Comparison of ENCODE assay signal across 8 mouse cellular contexts in the genomic region with DNA sequence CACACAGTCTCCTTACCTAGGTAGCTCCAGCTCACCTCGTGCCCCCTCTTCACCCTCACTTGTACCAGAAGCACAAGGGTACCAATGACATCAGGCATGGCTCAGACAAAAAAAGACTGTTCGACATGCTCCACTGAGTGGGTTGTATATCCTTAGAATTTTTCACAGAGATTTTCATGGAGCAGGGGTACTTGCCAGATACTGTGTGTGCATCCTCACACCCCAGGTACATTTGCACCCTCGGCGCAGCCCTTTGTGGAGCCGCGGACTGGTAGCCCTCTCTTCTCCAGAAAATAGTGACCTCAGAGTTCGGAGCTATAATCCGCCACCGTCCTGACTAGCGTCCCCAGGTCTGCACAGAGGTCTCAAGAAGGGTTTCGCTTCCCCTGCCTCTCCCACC. TPM values are rescaled to one million over a fixed set of nuclear protein-coding genes. Genes with fewer than 3 reads are reported as not detected.
DNase-seq lines count a peak whose midpoint lies in the region; ATAC-seq lines count a peak whose summit lies in the region.

No protein-coding gene starts in this region.

- no peaks in the 10 kb centered on the region for H3K36me3 ChIP-seq in heart, embryonic 16.5 days (ENCODE audit: control insufficient read depth, insufficient read depth)
- H3K36me3 ChIP-seq in embryonic facial prominence, embryonic 10.5 days (replicated peaks) = no peaks in the 10 kb centered on the region
- no peaks in the 10 kb centered on the region for H3K36me3 ChIP-seq in hindbrain, embryonic 15.5 days
- H3K36me3 ChIP-seq in midbrain, embryonic 16.5 days (ENCODE audit: control insufficient read depth, insufficient read depth, low read length) = no peaks in the 10 kb centered on the region

- H3K9me3 ChIP-seq in heart, embryonic 16.5 days (replicated peaks; ENCODE audit: control insufficient read depth, low read length) = no peaks in the 10 kb centered on the region
- H3K9me3 ChIP-seq in embryonic facial prominence, embryonic 10.5 days = no peaks in the 10 kb centered on the region
- H3K9me3 ChIP-seq in hindbrain, embryonic 15.5 days = no peaks in the 10 kb centered on the region
- no peaks in the 10 kb centered on the region for H3K9me3 ChIP-seq in midbrain, embryonic 16.5 days (replicated peaks; ENCODE audit: control insufficient read depth, low read length, poor library complexity, severe bottlenecking)

- no peak overlapping the region for H3K9ac ChIP-seq in heart, embryonic 16.5 days (ENCODE audit: low read length)
- peak overlapping the region; percentile 78 for H3K9ac ChIP-seq in hindbrain, embryonic 15.5 days
- peak overlapping the region; percentile 100 for H3K9ac ChIP-seq in midbrain, embryonic 16.5 days (ENCODE audit: low read depth, low read length)

- 14% methylated on average over 11 of the region's 11 CpGs for WGBS in heart, embryonic 16.5 days
- WGBS in embryonic facial prominence, embryonic 10.5 days = 6% methylated on average over 11 of the region's 11 CpGs
- 3% methylated on average over 11 of the region's 11 CpGs for WGBS in hindbrain, embryonic 15.5 days
- WGBS in midbrain, embryonic 16.5 days = 2% methylated on average over 11 of the region's 11 CpGs

- H3K4me2 ChIP-seq in heart, embryonic 16.5 days (ENCODE audit: low read depth, low read length) = peak overlapping the region; percentile 52
- peak overlapping the region; percentile 88 for H3K4me2 ChIP-seq in hindbrain, embryonic 15.5 days
- H3K4me2 ChIP-seq in midbrain, embryonic 16.5 days (ENCODE audit: low read length) = peak overlapping the region; percentile 99

- ATAC-seq in heart, embryonic 16.5 days (replicated peaks; ENCODE audit: extremely low read depth, insufficient read depth, low FRiP score) = no peak
- ATAC-seq in hindbrain, embryonic 15.5 days (ENCODE audit: low FRiP score, low read depth) = peak; percentile 0; the same call in 1 of the 2 replicates
- ATAC-seq in midbrain, embryonic 16.5 days = peak; percentile 25
- no peak for ATAC-seq in monocyte, adult 5-6 weeks (replicated peaks; ENCODE audit: insufficient number of reproducible peaks, low FRiP score, low TSS enrichment, poor library complexity, severe bottlenecking)

- peak overlapping the region; percentile 33 for H3K4me3 ChIP-seq in heart, embryonic 16.5 days (ENCODE audit: low read length)
- H3K4me3 ChIP-seq in embryonic facial prominence, embryonic 10.5 days = peak overlapping the region; percentile 65
- peak overlapping the region; percentile 53 for H3K4me3 ChIP-seq in hindbrain, embryonic 15.5 days
- peak overlapping the region; percentile 93 for H3K4me3 ChIP-seq in midbrain, embryonic 16.5 days (ENCODE audit: low read depth, low read length)

- intact Hi-C loops in heart, postnatal 36 days (cut with DNase I) = no loop called here

- H3K27me3 ChIP-seq in heart, embryonic 16.5 days (ENCODE audit: control insufficient read depth, insufficient read depth, low read length) = peaks cover 35% of the 10 kb centered on the region
- peaks cover 67% of the 10 kb centered on the region for H3K27me3 ChIP-seq in embryonic facial prominence, embryonic 10.5 days (replicated peaks; ENCODE audit: low read depth, poor library complexity, severe bottlenecking)
- H3K27me3 ChIP-seq in hindbrain, embryonic 15.5 days = no peaks in the 10 kb centered on the region
- no peaks in the 10 kb centered on the region for H3K27me3 ChIP-seq in midbrain, embryonic 16.5 days (ENCODE audit: control insufficient read depth, insufficient read depth, low read depth, low read length)

- DNase-seq in heart, postnatal 36 days = no peak
- no peak for DNase-seq in embryonic facial prominence, embryonic 10.5 days (ENCODE audit: low spot score)
- DNase-seq in right cerebral cortex, adult 2 months (ENCODE audit: low spot score in 2 of 2) = no peak
- DNase-seq in layer of hippocampus, adult 9-10 months (ENCODE audit: low spot score) = no peak

- no peak overlapping the region for H3K27ac ChIP-seq in heart, embryonic 16.5 days (ENCODE audit: low read length)
- peak overlapping the region; percentile 85 for H3K27ac ChIP-seq in embryonic facial prominence, embryonic 10.5 days (replicated peaks)
- peak overlapping the region; percentile 93 for H3K27ac ChIP-seq in hindbrain, embryonic 15.5 days (replicated peaks)
- peak overlapping the region; percentile 99 for H3K27ac ChIP-seq in midbrain, embryonic 16.5 days (ENCODE audit: low read length)

- peaks cover 22% of the 10 kb centered on the region for H3K4me1 ChIP-seq in heart, embryonic 16.5 days (ENCODE audit: control insufficient read depth, insufficient read depth, low read length)
- peaks cover 56% of the 10 kb centered on the region for H3K4me1 ChIP-seq in embryonic facial prominence, embryonic 10.5 days
- H3K4me1 ChIP-seq in hindbrain, embryonic 15.5 days (replicated peaks) = peaks cover 32% of the 10 kb centered on the region
- peaks cover 22% of the 10 kb centered on the region for H3K4me1 ChIP-seq in midbrain, embryonic 16.5 days (ENCODE audit: control insufficient read depth, insufficient read depth, low read length)

RNA-seq across cellular contexts. Expression of a gene that starts 0.4 kb away (rescaled TPM):
- 4.6 and 6.9 TPM in 2 replicates for polyA plus RNA-seq in heart, embryonic 16.5 days (2015; fragmentation: Nextera tagmentation; extraction: Ambion mirVana)
- under 1 TPM in 1 of 2 experiments, not detected in 1; 0.72 TPM for total RNA-seq in heart, postnatal 36 days (2021)
- 223 and 230 TPM in 2 replicates for polyA plus RNA-seq in embryonic facial prominence, embryonic 10.5 days (2016; fragmentation: Nextera tagmentation; extraction: Ambion mirVana)
- polyA plus RNA-seq in hindbrain, embryonic 15.5 days (2015; fragmentation: Nextera tagmentation; extraction: Ambion mirVana) = 1,757 and 1,788 TPM in 2 replicates
- polyA plus RNA-seq in midbrain, embryonic 16.5 days (2015; fragmentation: Nextera tagmentation; extraction: Ambion mirVana) = 2,090 and 2,148 TPM in 2 replicates
- 0.29 to 0.96 TPM (median 0.76 TPM) in 3 replicates for total RNA-seq in monocyte, adult 5-6 weeks (2017)

RNA-seq across cellular contexts. Expression of a gene that starts 3.9 kb away (rescaled TPM):
- polyA plus RNA-seq in heart, embryonic 16.5 days (2015; fragmentation: Nextera tagmentation; extraction: Ambion mirVana) = 0.04 and 0.13 TPM in 2 replicates
- not detected for total RNA-seq in heart, postnatal 36 days (2021)
- not detected in 2 replicates for polyA plus RNA-seq in embryonic facial prominence, embryonic 10.5 days (2016; fragmentation: Nextera tagmentation; extraction: Ambion mirVana)
- polyA plus RNA-seq in hindbrain, embryonic 15.5 days (2015; fragmentation: Nextera tagmentation; extraction: Ambion mirVana) = 0.06 and 0.16 TPM in 2 replicates
- polyA plus RNA-seq in midbrain, embryonic 16.5 days (2015; fragmentation: Nextera tagmentation; extraction: Ambion mirVana) = 0.08 and 0.11 TPM in 2 replicates
- not detected in 3 replicates for total RNA-seq in monocyte, adult 5-6 weeks (2017)

RNA-seq across cellular contexts. Expression of a gene that starts 12.5 kb away (rescaled TPM):
- polyA plus RNA-seq in heart, embryonic 16.5 days (2015; fragmentation: Nextera tagmentation; extraction: Ambion mirVana) = 31.3 and 31.8 TPM in 2 replicates
- total RNA-seq in heart, postnatal 36 days (2021) = 10 to 100 TPM; 51.6 to 58.1 TPM
- 43.5 and 44.5 TPM in 2 replicates for polyA plus RNA-seq in embryonic facial prominence, embryonic 10.5 days (2016; fragmentation: Nextera tagmentation; extraction: Ambion mirVana)
- 48.6 and 51.6 TPM in 2 replicates for polyA plus RNA-seq in hindbrain, embryonic 15.5 days (2015; fragmentation: Nextera tagmentation; extraction: Ambion mirVana)
- polyA plus RNA-seq in midbrain, embryonic 16.5 days (2015; fragmentation: Nextera tagmentation; extraction: Ambion mirVana) = 45.4 and 49.5 TPM in 2 replicates
- 9.1 to 9.7 TPM (median 9.4 TPM) in 3 replicates for total RNA-seq in monocyte, adult 5-6 weeks (2017)

RNA-seq across cellular contexts. Expression of a gene that starts 37.2 kb away (rescaled TPM):
- polyA plus RNA-seq in heart, embryonic 16.5 days (2015; fragmentation: Nextera tagmentation; extraction: Ambion mirVana) = 143 and 152 TPM in 2 replicates
- total RNA-seq in heart, postnatal 36 days (2021) = 100 to 1,000 TPM; 121 to 130 TPM
- polyA plus RNA-seq in embryonic facial prominence, embryonic 10.5 days (2016; fragmentation: Nextera tagmentation; extraction: Ambion mirVana) = 141 and 144 TPM in 2 replicates
- polyA plus RNA-seq in hindbrain, embryonic 15.5 days (2015; fragmentation: Nextera tagmentation; extraction: Ambion mirVana) = 332 and 377 TPM in 2 replicates
- polyA plus RNA-seq in midbrain, embryonic 16.5 days (2015; fragmentation: Nextera tagmentation; extraction: Ambion mirVana) = 338 and 394 TPM in 2 replicates
- 415 to 577 TPM (median 562 TPM) in 3 replicates for total RNA-seq in monocyte, adult 5-6 weeks (2017)

Comparison
In these comparisons a context has a peak if more than half of its experiments do, and no peak if none do; other contexts are left out.
1. ATAC-seq: peak in hindbrain, embryonic 15.5 days (single experiment) and midbrain, embryonic 16.5 days (single experiment); none in heart, embryonic 16.5 days (single experiment) and monocyte, adult 5-6 weeks (single experiment).
2. H3K4me3 ChIP-seq: peak in every context shown above with its lines; median percentile 93 in midbrain, embryonic 16.5 days; 65 in embryonic facial prominence, embryonic 10.5 days; 53 in hindbrain, embryonic 15.5 days; 33 in heart, embryonic 16.5 days.
3. RNA of a gene that starts 0.4 kb away (polyA plus RNA-seq): 2,090 to 2,148 TPM in midbrain, embryonic 16.5 days, 1,757 to 1,788 TPM in hindbrain, embryonic 15.5 days and 223 to 230 TPM in embryonic facial prominence, embryonic 10.5 days; 4.6 to 6.9 TPM in heart, embryonic 16.5 days; every median in the first group is over 10 times any median in the second.
4. Peak in every context shown above with its lines, with median percentiles within 50 percentile points of each other: H3K4me2 ChIP-seq.